Mouse (Mus musculus): ENCODE measurements around the gene Armc8. TPM values are rescaled to one million over a fixed set of nuclear protein-coding genes. Genes with fewer than 3 reads are reported as not detected.

Armc8 gene
- total RNA-seq, 1 experiment, result 25.7 TPM

GRCm38 (mm10) chr9:99492634-99493200 is 76.0 kb downstream of the Armc8 start:
- Histone ChIP-seq H3K27ac (ENCODE audit: insufficient read depth, low read depth, low read length, poor library complexity, severe bottlenecking) (no peak overlapping the region), H3K4me3 (ENCODE audit: insufficient read depth in 1 of 2, low read depth in 1 of 2, low read length in 2 of 2, poor library complexity in 1 of 2, severe bottlenecking in 1 of 2) (no peak overlapping the region), H3K9me3 (ENCODE audit: control insufficient read depth, insufficient read depth, low read depth, low read length) (no peaks in the 10 kb centered on the region), H3K36me3 (ENCODE audit: control insufficient read depth, insufficient read depth, low read length, poor library complexity, severe bottlenecking) (peaks cover 24% of the 10 kb centered on the region), H3K9ac (ENCODE audit: insufficient read depth, low read depth, low read length, poor library complexity, severe bottlenecking) (no peak overlapping the region), H3K4me1 (ENCODE audit: control insufficient read depth in 2 of 2, insufficient read depth in 2 of 2, low read length in 2 of 2, poor library complexity in 1 of 2) (peaks cover 2 to 3% of the 10 kb centered on the region in 2 experiments; a peak in 2 of 4 replicates)
- TF ChIP-seq ZC3H11A (IDR thresholded peaks at IDR 0.05; ENCODE audit: borderline replicate concordance, low read depth, low read length), result no peak
- TF ChIP-seq MAFK (IDR thresholded peaks at IDR 0.05; ENCODE audit: insufficient read depth, low read depth, low read length), result no peak
- no peak for TF ChIP-seq CHD2 (IDR thresholded peaks at IDR 0.05; ENCODE audit: low read depth, low read length)
- TF ChIP-seq HCFC1 (IDR thresholded peaks at IDR 0.05; ENCODE audit: borderline replicate concordance, insufficient read depth, low read length), result no peak
- no peak for TF ChIP-seq ZNF384 (IDR thresholded peaks at IDR 0.05; ENCODE audit: low read depth, low read length)
- no peak for DNase-seq (ENCODE audit: low read depth, low spot score)
- in situ Hi-C loops (cut with MboI; ENCODE audit: low sequenced_read_pairs in 2 of 2, unreplicated experiment in 2 of 2), result no loop called here

DNA sequence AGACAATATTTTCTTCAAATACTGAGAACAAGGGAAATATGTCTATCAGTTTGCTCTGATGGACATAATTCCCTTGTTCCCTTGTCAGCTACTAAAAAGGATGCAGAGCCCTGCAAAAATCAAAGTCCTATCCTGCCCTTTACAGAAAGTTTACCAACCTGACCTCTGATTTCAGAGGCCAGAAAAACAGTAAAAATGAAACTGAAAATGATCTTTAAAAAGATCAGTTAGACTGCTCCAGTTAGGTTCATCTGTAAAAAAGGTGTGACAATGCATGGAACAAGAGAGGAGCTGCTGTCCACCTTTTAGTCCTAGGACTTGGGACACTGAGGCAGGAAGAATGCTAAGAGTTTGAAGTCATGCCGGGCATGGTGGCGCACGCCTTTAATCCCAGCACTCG is 77.6 kb downstream of the Armc8 start:
- no peak overlapping the region for H3K4me3 ChIP-seq (ENCODE audit: insufficient read depth in 1 of 2, low read depth in 1 of 2, low read length in 2 of 2, poor library complexity in 1 of 2, severe bottlenecking in 1 of 2)
- H3K27ac ChIP-seq (ENCODE audit: insufficient read depth, low read depth, low read length, poor library complexity, severe bottlenecking), result no peak overlapping the region
- H3K9ac ChIP-seq (ENCODE audit: insufficient read depth, low read depth, low read length, poor library complexity, severe bottlenecking), result no peak overlapping the region
- in situ Hi-C loops (cut with MboI; ENCODE audit: low sequenced_read_pairs in 2 of 2, unreplicated experiment in 2 of 2), result no loop called here
- DNase-seq (ENCODE audit: low read depth, low spot score), result no peak
- no peak for TF ChIP-seq ZNF384 (IDR thresholded peaks at IDR 0.05; ENCODE audit: low read depth, low read length)
- TF ChIP-seq MAFK (IDR thresholded peaks at IDR 0.05; ENCODE audit: insufficient read depth, low read depth, low read length), result no peak
- TF ChIP-seq HCFC1 (IDR thresholded peaks at IDR 0.05; ENCODE audit: borderline replicate concordance, insufficient read depth, low read length), result no peak
- no peak for TF ChIP-seq ZC3H11A (IDR thresholded peaks at IDR 0.05; ENCODE audit: borderline replicate concordance, low read depth, low read length)
- TF ChIP-seq CHD2 (IDR thresholded peaks at IDR 0.05; ENCODE audit: low read depth, low read length), result no peak
- peaks cover 2 to 3% of the 10 kb centered on the region in 2 experiments; a peak in 2 of 4 replicates for H3K4me1 ChIP-seq (ENCODE audit: control insufficient read depth in 2 of 2, insufficient read depth in 2 of 2, low read length in 2 of 2, poor library complexity in 1 of 2)
- H3K36me3 ChIP-seq (ENCODE audit: control insufficient read depth, insufficient read depth, low read length, poor library complexity, severe bottlenecking), result peaks cover 24% of the 10 kb centered on the region
- no peaks in the 10 kb centered on the region for H3K9me3 ChIP-seq (ENCODE audit: control insufficient read depth, insufficient read depth, low read depth, low read length)

DNA sequence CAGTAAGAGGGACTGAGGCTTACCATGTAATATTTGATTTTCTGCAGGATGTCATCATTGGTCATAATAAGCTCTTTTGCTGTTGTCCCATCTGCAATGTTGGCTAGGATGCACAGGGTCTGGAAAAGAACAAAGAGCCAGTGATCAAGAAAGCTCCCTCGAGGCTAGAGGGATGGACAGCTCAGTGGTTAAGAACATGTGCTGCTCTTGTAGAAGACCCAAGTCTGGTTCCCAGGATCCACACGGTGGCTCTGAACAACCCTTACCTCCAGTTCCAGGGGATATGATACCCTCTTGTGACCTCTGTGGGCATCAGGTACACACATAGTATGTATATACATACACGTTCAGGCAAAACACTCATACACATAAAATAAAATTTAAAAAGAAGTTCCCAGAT is 80.9 kb downstream of the Armc8 start:
- Histone ChIP-seq H3K9ac (ENCODE audit: insufficient read depth, low read depth, low read length, poor library complexity, severe bottlenecking) (no peak overlapping the region), H3K9me3 (ENCODE audit: control insufficient read depth, insufficient read depth, low read depth, low read length) (no peaks in the 10 kb centered on the region), H3K4me1 (ENCODE audit: control insufficient read depth in 2 of 2, insufficient read depth in 2 of 2, low read length in 2 of 2, poor library complexity in 1 of 2) (peaks cover 4 to 9% of the 10 kb centered on the region in 2 experiments; a peak in 3 of 4 replicates), H3K36me3 (ENCODE audit: control insufficient read depth, insufficient read depth, low read length, poor library complexity, severe bottlenecking) (peaks cover 17% of the 10 kb centered on the region), H3K27ac (ENCODE audit: insufficient read depth, low read depth, low read length, poor library complexity, severe bottlenecking) (no peak overlapping the region), H3K4me3 (ENCODE audit: insufficient read depth in 1 of 2, low read depth in 1 of 2, low read length in 2 of 2, poor library complexity in 1 of 2, severe bottlenecking in 1 of 2) (no peak overlapping the region)
- in situ Hi-C loops (cut with MboI; ENCODE audit: low sequenced_read_pairs in 2 of 2, unreplicated experiment in 2 of 2), result no loop called here
- DNase-seq (ENCODE audit: low read depth, low spot score), result no peak
- TF ChIP-seq ZC3H11A (IDR thresholded peaks at IDR 0.05; ENCODE audit: borderline replicate concordance, low read depth, low read length) (no peak), MAFK (IDR thresholded peaks at IDR 0.05; ENCODE audit: insufficient read depth, low read depth, low read length) (no peak), ZNF384 (IDR thresholded peaks at IDR 0.05; ENCODE audit: low read depth, low read length) (no peak), CHD2 (IDR thresholded peaks at IDR 0.05; ENCODE audit: low read depth, low read length) (no peak), HCFC1 (IDR thresholded peaks at IDR 0.05; ENCODE audit: borderline replicate concordance, insufficient read depth, low read length) (no peak)

DNA sequence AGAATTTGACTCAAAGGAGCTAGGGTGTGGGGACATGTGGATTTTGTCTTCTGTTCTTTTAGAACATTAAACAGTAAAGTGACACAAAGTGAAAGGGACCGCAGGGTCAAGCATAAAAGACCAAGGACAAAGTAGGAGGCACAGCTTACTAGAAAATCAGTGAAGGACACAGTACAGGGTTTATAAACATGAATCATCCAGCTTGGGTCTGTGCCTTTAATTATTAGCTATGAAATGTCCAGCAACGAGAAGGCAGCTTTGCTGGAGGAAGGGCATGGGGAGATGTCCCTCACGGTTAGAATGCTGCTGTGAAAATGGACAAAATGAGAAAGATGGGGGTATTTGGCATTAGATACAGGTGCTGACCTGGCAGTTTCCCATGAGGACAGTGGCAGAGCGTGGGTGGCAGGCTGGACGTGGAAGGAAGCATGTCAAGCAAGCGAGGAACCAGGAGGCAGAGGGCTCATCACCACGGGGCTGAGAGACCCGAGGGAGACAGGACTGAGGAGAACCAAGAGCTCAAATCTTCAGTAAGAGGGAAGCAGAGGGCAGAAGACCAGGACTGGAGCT is 81.5 kb downstream of the Armc8 start:
- TF ChIP-seq ZNF384 (IDR thresholded peaks at IDR 0.05; ENCODE audit: low read depth, low read length) (no peak), ZC3H11A (IDR thresholded peaks at IDR 0.05; ENCODE audit: borderline replicate concordance, low read depth, low read length) (no peak), CHD2 (IDR thresholded peaks at IDR 0.05; ENCODE audit: low read depth, low read length) (no peak), MAFK (IDR thresholded peaks at IDR 0.05; ENCODE audit: insufficient read depth, low read depth, low read length) (no peak), HCFC1 (IDR thresholded peaks at IDR 0.05; ENCODE audit: borderline replicate concordance, insufficient read depth, low read length) (no peak)
- in situ Hi-C loops (cut with MboI; ENCODE audit: low sequenced_read_pairs in 2 of 2, unreplicated experiment in 2 of 2), result no loop called here
- Histone ChIP-seq H3K4me1 (ENCODE audit: control insufficient read depth in 2 of 2, insufficient read depth in 2 of 2, low read length in 2 of 2, poor library complexity in 1 of 2) (peaks cover 4 to 10% of the 10 kb centered on the region in 2 experiments; a peak in 3 of 4 replicates), H3K9ac (ENCODE audit: insufficient read depth, low read depth, low read length, poor library complexity, severe bottlenecking) (no peak overlapping the region), H3K27ac (ENCODE audit: insufficient read depth, low read depth, low read length, poor library complexity, severe bottlenecking) (no peak overlapping the region), H3K4me3 (ENCODE audit: insufficient read depth in 1 of 2, low read depth in 1 of 2, low read length in 2 of 2, poor library complexity in 1 of 2, severe bottlenecking in 1 of 2) (no peak overlapping the region), H3K36me3 (ENCODE audit: control insufficient read depth, insufficient read depth, low read length, poor library complexity, severe bottlenecking) (peaks cover 17% of the 10 kb centered on the region), H3K9me3 (ENCODE audit: control insufficient read depth, insufficient read depth, low read depth, low read length) (no peaks in the 10 kb centered on the region)
- no peak for DNase-seq (ENCODE audit: low read depth, low spot score)
